In the genomic region with DNA sequence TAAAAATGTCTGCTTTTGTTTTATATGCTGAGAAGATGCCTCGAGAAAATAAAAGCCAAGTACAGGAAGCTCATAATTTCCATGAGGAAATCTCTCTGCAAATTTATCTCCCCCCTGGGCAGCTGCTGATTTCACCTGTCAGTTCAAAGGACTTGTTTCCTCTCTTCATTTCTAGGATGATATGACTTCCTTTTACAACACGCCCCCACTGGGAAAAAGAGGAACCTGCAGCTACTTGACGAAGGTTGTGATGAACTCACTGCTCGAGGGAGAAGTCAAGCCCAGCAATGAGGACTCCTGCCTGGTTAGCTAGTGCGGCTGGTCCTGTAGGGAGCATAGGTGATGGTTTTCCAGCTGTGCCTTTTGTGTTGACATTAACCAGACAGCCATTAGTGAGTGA, we compare ENCODE assay signal across 1 mouse cellular context.
TF ChIP-seq lines count a peak whose summit lies in the region.

No protein-coding gene starts in this region.

TF ChIP-seq in CH12.LX, 34 proteins besides CTCF, POLR2A, EP300 and RAD21 (continued from another document):
- no peak for TF ChIP-seq MAFK (IDR thresholded peaks at IDR 0.05; ENCODE audit: insufficient replicate concordance, low read length)
- TF ChIP-seq POLR2AphosphoS2 (IDR thresholded peaks at IDR 0.05; ENCODE audit: low read depth, low read length): no peak
- no peak for TF ChIP-seq USF1 (IDR thresholded peaks at IDR 0.05; ENCODE audit: low read depth, low read length)
- TF ChIP-seq JUND (conservative IDR thresholded peaks at IDR 0.05; ENCODE audit: low read depth, low read length): no peak
- no peak for TF ChIP-seq MXI1 (IDR thresholded peaks at IDR 0.05; ENCODE audit: low read depth, low read length)
- TF ChIP-seq RCOR1 (conservative IDR thresholded peaks at IDR 0.05; ENCODE audit: low read depth, low read length): no peak
- TF ChIP-seq SMC3 (IDR thresholded peaks at IDR 0.05; ENCODE audit: low read depth, low read length): no peak
- TF ChIP-seq IRF4 (IDR thresholded peaks at IDR 0.05; ENCODE audit: low read depth, low read length): no peak
- TF ChIP-seq TCF12 (IDR thresholded peaks at IDR 0.05; ENCODE audit: low read depth, low read length): no peak
- no peak for TF ChIP-seq ZMIZ1 (IDR thresholded peaks at IDR 0.05; ENCODE audit: low read depth, low read length)
- no peak for TF ChIP-seq MAX (IDR thresholded peaks at IDR 0.05; ENCODE audit: low read length)
- no peak for TF ChIP-seq BHLHE40 (IDR thresholded peaks at IDR 0.05; ENCODE audit: low read depth, low read length)
TF ChIP-seq in CH12.LX: peak in this region for 0.
